Mouse (Mus musculus): ENCODE results near the gene Tef.

DNA sequence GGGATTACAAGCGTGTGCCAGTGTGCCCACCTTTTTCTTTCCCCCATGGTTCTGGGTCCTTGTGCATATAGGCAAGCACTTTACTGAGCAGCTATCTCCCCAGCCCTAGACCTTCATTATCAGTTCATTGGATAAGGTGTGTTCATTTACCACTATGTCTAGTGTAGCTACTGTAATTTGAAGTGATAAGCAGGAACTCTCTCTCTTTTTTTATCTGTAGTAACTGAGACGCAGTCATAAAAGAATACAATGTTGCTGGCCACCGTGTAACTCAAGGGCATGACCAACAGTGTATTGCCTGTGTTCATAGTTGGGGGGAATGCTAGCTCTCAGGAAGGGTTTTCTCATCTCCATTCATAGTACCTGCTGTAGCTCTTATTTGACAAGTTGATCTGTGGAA lies 42.7 kb upstream of the Tef start:
- TF ChIP-seq POLR2A (IDR thresholded peaks at IDR 0.05; ENCODE audit: borderline replicate concordance, extremely low read depth, low read depth, low read length) (no peak), CTCF (IDR thresholded peaks at IDR 0.05; ENCODE audit: insufficient read depth, low read length) (no peak)

All from lung, adult 2 months (tissue).